Mouse (Mus musculus) intestine, embryonic 15.5 days (tissue): ENCODE data around the gene Rnf19b. TPM values are rescaled to one million over a fixed set of nuclear protein-coding genes. Genes with fewer than 3 reads are reported as not detected.
A peak's percentile ranks its signal among the peaks of the same experiment; 100 is the strongest.

Experiments used
- ATAC-seq: fragments of 200-750 bp; cut with Nextera tagmentation; 2 replicates; pipeline ENCODE4 v1.8.0; 2017; ENCODE audit warnings: moderate TSS enrichment, moderate library complexity
- H3K27ac ChIP-seq: fragments of 300-500 bp; sonication (generic); 2 replicates; pipeline ENCODE4 v1.5.1; 2015; ENCODE audit warnings: mild to moderate bottlenecking, inconsistent platforms
- H3K27me3 ChIP-seq: fragments of 300-500 bp; sonication (generic); replicated peaks from 2 replicates; pipeline ENCODE4 v1.6.1; 2015; ENCODE audit warnings: inconsistent platforms
- H3K36me3 ChIP-seq: fragments of 300-500 bp; sonication (generic); 2 replicates; pipeline ENCODE4 v1.6.1; 2015; ENCODE audit warnings: inconsistent platforms
- H3K4me1 ChIP-seq: fragments of 300-500 bp; sonication (generic); replicated peaks from 2 replicates; pipeline ENCODE4 v1.6.1; 2015; ENCODE audit warnings: inconsistent platforms
- H3K4me2 ChIP-seq: fragments of 300-500 bp; sonication (generic); replicated peaks from 2 replicates; pipeline ENCODE4 v1.6.1; 2015; ENCODE audit warnings: mild to moderate bottlenecking, inconsistent platforms
- H3K4me3 ChIP-seq: fragments of 300-500 bp; sonication (generic); replicated peaks from 2 replicates; pipeline ENCODE4 v1.5.1; 2015; ENCODE audit warnings: inconsistent platforms
- H3K9ac ChIP-seq: fragments of 300-500 bp; sonication (generic); 2 replicates; pipeline ENCODE4 v1.6.1; 2015; ENCODE audit warnings: inconsistent platforms
- H3K9me3 ChIP-seq: fragments of 300-500 bp; sonication (generic); 2 replicates; pipeline ENCODE4 v1.6.1; 2016; ENCODE audit warnings: inconsistent platforms
- WGBS: fragments of 180-500 bp; shearing (Covaris S2); methylation state at CpG from one replicate; pipeline ENCODE4 v1.1.7; 2015; 5-methylcytosine and 5-hydroxymethylcytosine counted together
- polyA plus RNA-seq: library from polyadenylated mRNA; unstranded; fragments of >200 nt; fragmentation: Nextera tagmentation; extraction: Ambion mirVana; gene quantifications from 2 replicates; pipeline ENCODE4 v1.2.1, GENCODE M21; 2015

Gene Rnf19b
- polyA plus RNA-seq, 1 experiment from 2014 or later, result 7.0 TPM

GRCm38 (mm10) chr4:129061486-129061885 is 3.4 kb downstream of the Rnf19b start:
- Histone ChIP-seq H3K9me3 (no peaks in the 10 kb centered on the region), H3K4me1 (peaks cover 13% of the 10 kb centered on the region), H3K4me3 (no peak overlapping the region), H3K36me3 (no peaks in the 10 kb centered on the region), H3K4me2 (no peak overlapping the region), H3K9ac (no peak overlapping the region), H3K27ac (no peak overlapping the region), H3K27me3 (no peaks in the 10 kb centered on the region)
- 91% methylated on average over 1 of the region's 1 CpGs for WGBS
- no peak for ATAC-seq

GRCm38 (mm10) chr4:129062281-129063075 is 4.4 kb downstream of the Rnf19b start:
- no peak overlapping the region for H3K9ac ChIP-seq
- 67% methylated on average over 3 of the region's 3 CpGs for WGBS

GRCm38 (mm10) chr4:129065688-129066236 is 7.7 kb downstream of the Rnf19b start:
- no peak for ATAC-seq
- Histone ChIP-seq H3K27ac (no peak overlapping the region), H3K4me1 (0 out of 2 replicates have a peak, but pooled peaks cover 3% of the 10 kb centered on the region), H3K27me3 (no peaks in the 10 kb centered on the region), H3K36me3 (no peaks in the 10 kb centered on the region), H3K4me3 (no peak overlapping the region), H3K9me3 (no peaks in the 10 kb centered on the region), H3K4me2 (no peak overlapping the region), H3K9ac (no peak overlapping the region)

More at GRCm38 (mm10) chr4:129062281-129063075, 4.4 kb downstream of the Rnf19b start:
- ATAC-seq, result no peak
- Histone ChIP-seq H3K4me1 (peaks cover 13% of the 10 kb centered on the region), H3K27ac (no peak overlapping the region), H3K4me3 (no peak overlapping the region), H3K9me3 (no peaks in the 10 kb centered on the region), H3K36me3 (no peaks in the 10 kb centered on the region), H3K27me3 (no peaks in the 10 kb centered on the region), H3K4me2 (no peak overlapping the region)

GRCm38 (mm10) chr4:129067638-129068415 is 9.8 kb downstream of the Rnf19b start:
- ATAC-seq, result no peak
- no peak overlapping the region for H3K4me2 ChIP-seq
- H3K36me3 ChIP-seq, result no peaks in the 10 kb centered on the region
- H3K9me3 ChIP-seq, result no peaks in the 10 kb centered on the region
- peaks cover 6% of the 10 kb centered on the region; the same call in 1 of the 2 replicates for H3K4me1 ChIP-seq
- WGBS, result 76% methylated on average over 5 of the region's 5 CpGs
- H3K27ac ChIP-seq, result no peak overlapping the region
- no peak overlapping the region for H3K4me3 ChIP-seq
- no peak overlapping the region for H3K9ac ChIP-seq
- H3K27me3 ChIP-seq, result no peaks in the 10 kb centered on the region

- H3K4me1 ChIP-seq, result peaks cover 6% of the 10 kb centered on the region; the same call in 1 of the 2 replicates
- no peak overlapping the region for H3K4me3 ChIP-seq
- ATAC-seq, result no peak
- H3K9me3 ChIP-seq, result no peaks in the 10 kb centered on the region
- no peak overlapping the region for H3K4me2 ChIP-seq
- H3K36me3 ChIP-seq, result no peaks in the 10 kb centered on the region
- no peak overlapping the region for H3K27ac ChIP-seq
- no peak overlapping the region for H3K9ac ChIP-seq
- 90% methylated on average over 4 of the region's 4 CpGs for WGBS
- H3K27me3 ChIP-seq, result no peaks in the 10 kb centered on the region
Observed at GRCm38 (mm10) chr4:129068848-129069247, 10.8 kb downstream of the Rnf19b start.

GRCm38 (mm10) chr4:129079126-129079525 is 21.1 kb downstream of the Rnf19b start:
- H3K4me2 ChIP-seq, result no peak overlapping the region
- H3K9me3 ChIP-seq, result no peaks in the 10 kb centered on the region
- 97% methylated on average over 9 of the region's 9 CpGs for WGBS
- no peaks in the 10 kb centered on the region for H3K4me1 ChIP-seq
- H3K27me3 ChIP-seq, result no peaks in the 10 kb centered on the region
- ATAC-seq, result no peak
- no peak overlapping the region for H3K27ac ChIP-seq
- no peak overlapping the region for H3K4me3 ChIP-seq
- H3K9ac ChIP-seq, result no peak overlapping the region
- peaks cover 31% of the 10 kb centered on the region for H3K36me3 ChIP-seq

GRCm38 (mm10) chr4:129081041-129081440 is 23.0 kb downstream of the Rnf19b start:
- no peak overlapping the region for H3K9ac ChIP-seq
- peaks cover 26% of the 10 kb centered on the region for H3K36me3 ChIP-seq
- H3K4me1 ChIP-seq, result no peaks in the 10 kb centered on the region
- H3K27ac ChIP-seq, result no peak overlapping the region
- no peak overlapping the region for H3K4me3 ChIP-seq
- no peak overlapping the region for H3K4me2 ChIP-seq
- 83% methylated on average over 7 of the region's 7 CpGs for WGBS
- no peaks in the 10 kb centered on the region for H3K27me3 ChIP-seq
- no peaks in the 10 kb centered on the region for H3K9me3 ChIP-seq
- no peak for ATAC-seq

GRCm38 (mm10) chr4:129081512-129081911 is 23.4 kb downstream of the Rnf19b start:
- Histone ChIP-seq H3K27me3 (no peaks in the 10 kb centered on the region), H3K9me3 (no peaks in the 10 kb centered on the region), H3K36me3 (peaks cover 25% of the 10 kb centered on the region), H3K4me1 (no peaks in the 10 kb centered on the region), H3K4me3 (no peak overlapping the region), H3K9ac (no peak overlapping the region), H3K27ac (no peak overlapping the region), H3K4me2 (no peak overlapping the region)
- WGBS, result 80% methylated on average over 6 of the region's 6 CpGs
- ATAC-seq, result no peak

GRCm38 (mm10) chr4:129081939-129082338 is 23.9 kb downstream of the Rnf19b start:
- WGBS, result 81% methylated on average over 3 of the region's 3 CpGs
- Histone ChIP-seq H3K27me3 (no peaks in the 10 kb centered on the region), H3K9me3 (no peaks in the 10 kb centered on the region), H3K36me3 (peaks cover 25% of the 10 kb centered on the region), H3K4me3 (no peak overlapping the region), H3K27ac (no peak overlapping the region), H3K9ac (no peak overlapping the region), H3K4me2 (no peak overlapping the region), H3K4me1 (no peaks in the 10 kb centered on the region)
- ATAC-seq, result no peak

GRCm38 (mm10) chr4:129082379-129083115 is 24.5 kb downstream of the Rnf19b start:
- ATAC-seq, result peak; percentile 79

GRCm38 (mm10) chr4:129084896-129085295 is 26.8 kb downstream of the Rnf19b start:
- Histone ChIP-seq H3K36me3 (0 out of 2 replicates have a peak, but pooled peaks cover 10% of the 10 kb centered on the region), H3K4me3 (no peak overlapping the region), H3K9ac (no peak overlapping the region), H3K9me3 (no peaks in the 10 kb centered on the region), H3K4me2 (no peak overlapping the region), H3K4me1 (no peaks in the 10 kb centered on the region), H3K27me3 (no peaks in the 10 kb centered on the region), H3K27ac (no peak overlapping the region)
- WGBS, result 94% methylated on average over 9 of the region's 9 CpGs
- no peak for ATAC-seq

More at GRCm38 (mm10) chr4:129082379-129083115, 24.5 kb downstream of the Rnf19b start:
- 45% methylated on average over 10 of the region's 10 CpGs for WGBS
- Histone ChIP-seq H3K27ac (no peak overlapping the region), H3K4me3 (no peak overlapping the region), H3K9me3 (no peaks in the 10 kb centered on the region), H3K27me3 (no peaks in the 10 kb centered on the region), H3K4me1 (no peaks in the 10 kb centered on the region), H3K36me3 (peaks cover 25% of the 10 kb centered on the region), H3K9ac (no peak overlapping the region), H3K4me2 (no peak overlapping the region)

GRCm38 (mm10) chr4:129086078-129086477 is 28.0 kb downstream of the Rnf19b start:
- Histone ChIP-seq H3K9me3 (no peaks in the 10 kb centered on the region), H3K4me2 (no peak overlapping the region), H3K4me3 (no peak overlapping the region), H3K9ac (no peak overlapping the region), H3K27me3 (no peaks in the 10 kb centered on the region), H3K4me1 (no peaks in the 10 kb centered on the region), H3K36me3 (0 out of 2 replicates have a peak, but pooled peaks cover 3% of the 10 kb centered on the region), H3K27ac (no peak overlapping the region)
- 30% methylated on average over 8 of the region's 8 CpGs for WGBS
- peak; percentile 42; the same call in 1 of the 2 replicates for ATAC-seq
